Mouse (Mus musculus) heart, postnatal 4 days (tissue): Measurements from ENCODE around the gene Rbm42. TPM values are rescaled to one million over a fixed set of nuclear protein-coding genes. Genes with fewer than 3 reads are reported as not detected.

Experiments
- total RNA-seq, 2 experiments: library from RNA; stranded (reverse); gene quantifications; 2 replicates each; pipeline ENCODE4 v1.2.3; 2021

Rbm42 gene
- total RNA-seq, 2 experiments from 2014 or later: 58.8 to 62.2 TPM

Other genes starting within 250 kb of the Rbm42 start
- gene Tyrobp, start 236.6 kb downstream of the Rbm42 start, total RNA-seq: 10 to 100 TPM; 11.1 to 13.5 TPM
- under 1 TPM in 1 of 2 experiments, not detected in 1; 0.88 TPM for gene Hcst, start 230.5 kb downstream of the Rbm42 start, total RNA-seq
- gene Nfkbid, start 228.6 kb downstream of the Rbm42 start, total RNA-seq: 1 to 10 TPM in 1 of 2 experiments, under 1 TPM in 1; 0.43 to 1.3 TPM
- gene Aplp1, start 204.8 kb downstream of the Rbm42 start, total RNA-seq: 1 to 10 TPM; 6.0 to 7.4 TPM
- under 1 TPM in 1 of 2 experiments, not detected in 1; 0.34 TPM for gene Kirrel2, start 192.6 kb downstream of the Rbm42 start, total RNA-seq
- not detected for gene Nphs1, start 192.0 kb downstream of the Rbm42 start, total RNA-seq
- not detected for gene Prodh2, start 156.7 kb downstream of the Rbm42 start, total RNA-seq
- 10 to 100 TPM in 1 of 2 experiments, 1 to 10 TPM in 1; 7.3 to 12.8 TPM for gene Arhgap33, start 115.3 kb downstream of the Rbm42 start, total RNA-seq
- gene Hspb6, start 98.1 kb downstream of the Rbm42 start, total RNA-seq: 100 to 1,000 TPM; 279 to 308 TPM
- 1 to 10 TPM; 5.2 to 7.8 TPM for gene Proser3, start 98.0 kb downstream of the Rbm42 start, total RNA-seq
- 10 to 100 TPM; 14.8 to 17.1 TPM for gene Lin37, start 90.5 kb downstream of the Rbm42 start, total RNA-seq
- 10 to 100 TPM; 70.5 to 72.7 TPM for gene U2af1l4, start 87.0 kb downstream of the Rbm42 start, total RNA-seq
- 1 to 10 TPM; 2.1 to 3.1 TPM for gene Gm49396, start 87.0 kb downstream of the Rbm42 start, total RNA-seq
- gene Psenen, start 86.7 kb downstream of the Rbm42 start, total RNA-seq: 10 to 100 TPM; 80.0 to 83.8 TPM
- 1 to 10 TPM; 1.1 to 1.2 TPM for gene Igflr1, start 84.9 kb downstream of the Rbm42 start, total RNA-seq
- 10 to 100 TPM; 29.5 to 35.8 TPM for gene Kmt2b, start 61.6 kb downstream of the Rbm42 start, total RNA-seq
- not detected for gene Zbtb32, start 51.4 kb downstream of the Rbm42 start, total RNA-seq
- under 1 TPM; 0.62 to 0.86 TPM for gene Upk1a, start 37.5 kb downstream of the Rbm42 start, total RNA-seq
- gene Cox6b1, start 24.2 kb downstream of the Rbm42 start, total RNA-seq: 1,000 to 10,000 TPM; 2,883 to 3,014 TPM
- gene Etv2, start 14.5 kb downstream of the Rbm42 start, total RNA-seq: not detected
- 10 to 100 TPM; 13.1 to 16.6 TPM for gene Haus5, start 14.7 kb upstream of the Rbm42 start, total RNA-seq
- not detected for gene Pmis2, start 21.3 kb upstream of the Rbm42 start, total RNA-seq
- not detected for gene 2200002J24Rik, start 48.6 kb upstream of the Rbm42 start, total RNA-seq
- gene Atp4a, start 61.9 kb upstream of the Rbm42 start, total RNA-seq: under 1 TPM; 0.14 to 0.74 TPM
- 100 to 1,000 TPM; 208 to 221 TPM for gene Tmem147, start 79.2 kb upstream of the Rbm42 start, total RNA-seq
- not detected for gene Gapdhs, start 93.4 kb upstream of the Rbm42 start, total RNA-seq
- 1 to 10 TPM; 4.8 to 5.1 TPM for gene Sbsn, start 101.2 kb upstream of the Rbm42 start, total RNA-seq
- gene Dmkn, start 113.4 kb upstream of the Rbm42 start, total RNA-seq: 1 to 10 TPM; 4.6 to 5.7 TPM
- not detected for gene Krtdap, start 137.6 kb upstream of the Rbm42 start, total RNA-seq
- not detected for gene Ffar2, start 173.5 kb upstream of the Rbm42 start, total RNA-seq
- gene Ffar3, start 205.9 kb upstream of the Rbm42 start, total RNA-seq: not detected
- gene Ffar1, start 211.2 kb upstream of the Rbm42 start, total RNA-seq: not detected
- 1 to 10 TPM in 1 of 2 experiments, under 1 TPM in 1; 0.09 to 1.2 TPM for gene Cd22, start 230.0 kb upstream of the Rbm42 start, total RNA-seq